Mouse (Mus musculus): ENCODE measurements at regions not wholly inside any gene's neighbourhood (a gene's known extent, or its start where the extent isn't known, plus 50 kb on each side); places are given as distances from the start of the nearest gene placed in this dataset.

GRCm38 (mm10) chr12:25167504-25168212, 70.7 kb upstream of the Id2 start:
- TF ChIP-seq FLI1 (IDR thresholded peaks at IDR 0.05; ENCODE audit: low read length) (no peak), GATA1 (IDR thresholded peaks at IDR 0.05; ENCODE audit: borderline replicate concordance, low read length) (no peak)

Measured in megakaryocyte, embryonic 14.5 days (primary cell).